Mouse (Mus musculus) adipose tissue, adult 10 weeks (tissue): ENCODE measurements around the gene Pgd. TPM values are rescaled to one million over a fixed set of nuclear protein-coding genes. Genes with fewer than 3 reads are reported as not detected.

Experiments
- polyA plus RNA-seq: library from polyadenylated mRNA; stranded (reverse); fragments of 350-450 nt; fragmentation: Illumina TruSeq; extraction: RNeasy Lipid Tissue Mini Kit (QIAGEN cat#74804); gene quantifications from one replicate; pipeline ENCODE4 v1.2.3, GENCODE M21; 2014; ENCODE audit warnings: low read depth, low replicate concordance

The Pgd gene
- polyA plus RNA-seq: 152 TPM

DNA sequence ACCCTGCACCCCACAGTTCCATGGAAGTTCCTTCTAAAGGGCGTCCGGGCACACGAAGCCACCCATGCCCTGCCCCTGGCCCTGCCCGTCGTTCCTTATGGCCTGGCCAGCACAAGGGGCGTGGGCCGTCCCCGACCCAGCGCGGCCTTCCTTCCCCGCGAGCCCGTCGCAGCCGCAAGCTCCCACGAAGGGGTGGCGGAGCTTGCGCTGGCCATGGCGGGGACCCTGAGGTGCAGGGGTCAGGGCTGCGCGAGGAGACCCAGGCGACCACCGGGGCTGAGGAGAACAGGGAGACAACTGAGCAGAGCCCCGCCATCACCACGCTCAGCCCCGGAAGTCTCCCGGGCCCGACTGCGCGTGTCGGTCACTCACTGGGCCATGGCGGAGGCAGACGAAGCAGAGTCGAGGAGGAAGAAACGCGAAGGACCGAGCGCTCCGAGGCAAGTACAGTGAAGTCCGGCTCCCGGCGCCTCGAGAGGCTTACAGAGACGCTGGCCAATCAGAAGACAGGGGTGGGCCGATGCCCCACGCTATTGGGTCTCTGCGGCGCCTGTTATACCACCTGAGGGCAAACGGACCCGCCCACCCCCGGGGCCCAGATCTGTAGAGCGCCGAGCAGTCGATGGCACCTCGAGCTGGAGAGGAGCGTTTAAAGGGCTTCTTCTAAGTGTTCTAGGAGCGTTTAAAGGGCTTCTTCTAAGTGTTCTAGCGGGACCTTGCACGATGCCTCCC is at the start of gene Pgd:
Gene Pgd (minus strand): TSS at position 557 of the 732 bp plus-strand sequence.

DNA sequence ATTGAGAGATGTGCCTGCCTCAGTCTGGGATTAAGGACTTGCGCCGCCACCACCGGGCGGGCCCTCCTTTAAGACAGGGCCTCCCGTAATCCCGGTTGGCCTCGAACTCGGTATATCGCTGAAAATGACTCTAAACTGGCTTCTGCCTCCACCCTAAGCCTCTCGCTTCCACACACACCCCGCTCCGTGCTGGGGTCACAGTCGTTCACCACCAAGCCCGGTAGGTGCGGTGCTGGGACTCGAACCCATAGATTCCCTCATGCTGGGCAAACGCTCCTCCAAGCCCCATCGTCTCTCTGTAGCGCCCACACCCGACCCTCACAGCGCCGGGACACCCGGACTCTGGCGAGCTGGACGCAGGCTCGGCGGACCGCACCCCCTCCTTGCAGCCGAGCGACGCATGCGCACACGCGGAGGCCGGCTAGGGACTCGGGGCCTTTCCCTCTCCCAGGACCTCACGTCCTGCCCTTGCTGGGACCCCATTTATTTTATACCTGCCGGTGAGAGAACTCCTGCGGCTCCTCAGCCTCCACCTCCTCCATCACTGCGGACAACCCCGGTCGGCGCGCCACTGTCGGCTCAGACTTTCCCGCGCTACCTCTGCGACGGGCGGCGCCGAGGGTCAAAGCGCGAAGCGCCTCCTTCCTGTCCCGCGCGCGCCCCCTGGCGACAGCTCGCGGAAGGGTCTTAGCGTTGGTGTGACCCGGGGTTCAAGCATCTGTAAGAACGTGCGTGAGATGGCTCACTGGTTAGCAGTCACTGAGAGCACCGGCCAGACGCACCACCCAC is 29.4 kb downstream of the Pgd start, which contains the start of gene Cenps:
Gene Cenps (minus strand): TSS at position 648 of the 789 bp plus-strand sequence.

DNA sequence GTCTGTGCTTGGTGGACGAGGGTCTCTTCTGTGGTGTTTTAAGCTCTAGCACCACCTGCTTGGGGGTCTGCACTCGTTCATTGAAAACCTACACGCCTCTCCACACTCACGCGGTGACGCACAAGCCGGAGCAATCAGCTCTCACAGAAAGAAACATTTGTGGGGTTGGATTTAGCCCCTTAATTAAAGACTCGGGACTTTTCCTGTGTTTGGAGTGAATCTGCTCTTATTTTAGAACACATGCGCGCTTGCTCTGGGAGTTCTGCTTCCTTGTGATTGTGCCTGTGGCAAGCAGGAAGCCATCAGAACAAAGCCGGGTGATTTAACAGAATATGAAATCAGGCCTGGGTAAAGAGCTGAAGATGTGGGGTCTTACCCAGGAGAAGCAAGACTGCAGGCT is 39.9 kb downstream of the Pgd start, which contains the start of gene Cort:
Gene Cort (minus strand): TSS at position 101 of the 400 bp plus-strand sequence.

DNA sequence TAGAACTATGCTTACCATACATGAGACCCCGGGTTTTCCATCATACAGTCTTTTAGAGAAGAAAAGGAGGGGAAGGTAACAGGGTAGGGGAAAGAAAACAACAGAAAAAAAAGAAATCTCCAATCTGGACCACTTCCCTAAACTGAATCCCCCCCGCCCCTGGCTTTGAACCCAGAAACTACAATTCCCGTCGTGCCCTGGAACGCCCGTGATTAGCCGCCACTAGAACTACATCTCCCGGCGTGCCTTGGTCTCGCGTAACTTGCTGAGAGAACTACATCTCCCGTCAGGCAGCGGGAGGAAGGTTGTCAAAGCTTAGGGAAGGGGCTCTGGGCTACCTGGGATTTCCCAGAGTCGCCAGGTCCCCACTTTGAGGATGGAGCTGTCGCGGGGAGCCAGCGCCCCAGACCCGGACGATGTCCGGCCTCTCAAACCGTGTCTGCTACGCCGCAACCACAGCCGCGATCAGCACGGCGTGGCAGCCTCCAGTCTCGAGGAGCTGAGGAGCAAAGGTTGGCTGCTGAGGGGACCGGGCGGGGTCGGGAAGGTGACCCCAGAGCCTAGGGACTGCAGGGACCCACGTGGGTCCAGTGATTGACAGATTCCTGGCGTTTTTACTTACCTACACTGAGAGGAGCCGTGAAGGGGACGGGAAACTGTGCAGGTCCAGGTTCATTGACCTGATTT is 62.6 kb downstream of the Pgd start, which contains the start of gene Dffa:
Gene Dffa (plus strand): TSS at position 272 of the 687 bp plus-strand sequence.

Other genes with a start within 250 kb of the Pgd start
- 36.4 TPM for gene Pex14, start 66.9 kb downstream of the Pgd start, polyA plus RNA-seq
- gene Dffa, start 62.6 kb downstream of the Pgd start, polyA plus RNA-seq: 13.4 TPM
- not detected for gene Cort, start 40.0 kb downstream of the Pgd start, polyA plus RNA-seq
- gene Cenps, start 29.1 kb downstream of the Pgd start, polyA plus RNA-seq: 1.3 TPM
- gene Kif1b, start 140.9 kb upstream of the Pgd start, polyA plus RNA-seq: 41.3 TPM